Mouse (Mus musculus) MEL-GATA-1-ER (cell line): ENCODE results near the gene Gm10057.
"Not testable (repeated sequence)": the region's sequence is repeated elsewhere in the genome, so short reads cannot be mapped to it uniquely, and the experiment has no call there.

ENCODE experiments used
- DNase-seq: peaks from one replicate; pipeline ENCODE4 v3.0.0-alpha.2; 2012; ENCODE audit warnings: low read depth; ENCODE audit errors: extremely low read depth

Gene Gm10057

DNA sequence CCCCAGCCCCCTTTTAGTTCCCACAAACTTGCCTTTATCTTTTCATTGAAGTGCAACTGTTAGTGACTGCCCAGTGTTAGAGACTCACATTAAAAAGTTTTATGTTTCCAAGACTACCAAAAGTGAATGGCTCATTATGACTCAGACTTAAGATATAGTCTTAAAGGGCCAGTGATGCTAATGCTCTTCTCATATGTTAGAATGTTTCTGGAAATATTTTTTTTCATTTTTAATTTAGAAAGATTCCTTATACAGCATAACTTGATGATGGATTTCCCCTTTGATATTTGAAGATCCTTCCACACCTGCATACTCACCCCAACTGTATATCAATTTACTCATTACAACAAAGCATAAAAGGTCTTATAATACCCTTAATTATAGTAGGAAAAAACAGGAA lies at the start of gene Gm10057:
TSS of gene Gm10057 (minus strand) at position 101 of the 400 bp plus-strand sequence.
- not testable (repeated sequence) for DNase-seq

DNA sequence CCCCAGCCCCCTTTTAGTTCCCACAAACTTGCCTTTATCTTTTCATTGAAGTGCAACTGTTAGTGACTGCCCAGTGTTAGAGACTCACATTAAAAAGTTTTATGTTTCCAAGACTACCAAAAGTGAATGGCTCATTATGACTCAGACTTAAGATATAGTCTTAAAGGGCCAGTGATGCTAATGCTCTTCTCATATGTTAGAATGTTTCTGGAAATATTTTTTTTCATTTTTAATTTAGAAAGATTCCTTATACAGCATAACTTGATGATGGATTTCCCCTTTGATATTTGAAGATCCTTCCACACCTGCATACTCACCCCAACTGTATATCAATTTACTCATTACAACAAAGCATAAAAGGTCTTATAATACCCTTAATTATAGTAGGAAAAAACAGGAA lies 21.1 kb downstream of the Gm10057 start, which contains the start of gene 4921511M17Rik:
TSS of gene 4921511M17Rik (minus strand) at position 101 of the 400 bp plus-strand sequence.
- DNase-seq, result not testable (repeated sequence)

DNA sequence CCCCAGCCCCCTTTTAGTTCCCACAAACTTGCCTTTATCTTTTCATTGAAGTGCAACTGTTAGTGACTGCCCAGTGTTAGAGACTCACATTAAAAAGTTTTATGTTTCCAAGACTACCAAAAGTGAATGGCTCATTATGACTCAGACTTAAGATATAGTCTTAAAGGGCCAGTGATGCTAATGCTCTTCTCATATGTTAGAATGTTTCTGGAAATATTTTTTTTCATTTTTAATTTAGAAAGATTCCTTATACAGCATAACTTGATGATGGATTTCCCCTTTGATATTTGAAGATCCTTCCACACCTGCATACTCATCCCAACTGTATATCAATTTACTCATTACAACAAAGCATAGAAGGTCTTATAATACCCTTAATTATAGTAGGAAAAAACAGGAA lies 42.3 kb downstream of the Gm10057 start, which contains the start of gene Samt1:
TSS of gene Samt1 (minus strand) at position 101 of the 400 bp plus-strand sequence.
- DNase-seq, result not testable (repeated sequence)
